Mouse (Mus musculus) retina, embryonic 14.5 days (tissue): ENCODE results near the gene Gm5269.
A peak's percentile ranks its signal among the peaks of the same experiment; 100 is the strongest.

Experiments
- DNase-seq: peaks from one replicate; pipeline ENCODE4 v3.0.0-alpha.2; 2015; ENCODE audit warnings: low spot score

Gm5269 gene

GRCm38 (mm10) chr1:45890173-45890572 lies at the start of gene Gm5269:
Gene Gm5269 (minus strand): TSS chr1:45890273.
- DNase-seq = no peak

GRCm38 (mm10) chr1:45931127-45931526 lies 41.1 kb upstream of the Gm5269 start:
- DNase-seq = no peak

GRCm38 (mm10) chr1:45926911-45927310 lies 36.8 kb upstream of the Gm5269 start:
- no peak for DNase-seq

GRCm38 (mm10) chr1:45926393-45926763 lies 36.3 kb upstream of the Gm5269 start, which contains the start of gene Slc40a1:
Gene Slc40a1 (minus strand): TSS chr1:45926523.
- no peak for DNase-seq

GRCm38 (mm10) chr1:45925500-45926392 lies 35.7 kb upstream of the Gm5269 start:
- peak; percentile 86 for DNase-seq

- no peak for DNase-seq
Observed at GRCm38 (mm10) chr1:45925131-45925499, 35.0 kb upstream of the Gm5269 start.

GRCm38 (mm10) chr1:45924516-45924915 lies 34.4 kb upstream of the Gm5269 start:
- no peak for DNase-seq

GRCm38 (mm10) chr1:45923306-45923705 lies 33.2 kb upstream of the Gm5269 start:
- DNase-seq = no peak

GRCm38 (mm10) chr1:45920703-45921102 lies 30.6 kb upstream of the Gm5269 start:
- DNase-seq = no peak

GRCm38 (mm10) chr1:45919752-45920151 lies 29.7 kb upstream of the Gm5269 start:
- no peak for DNase-seq

- DNase-seq = no peak
Observed at GRCm38 (mm10) chr1:45917136-45917803, 27.2 kb upstream of the Gm5269 start.

GRCm38 (mm10) chr1:45916174-45916573 lies 26.1 kb upstream of the Gm5269 start:
- no peak for DNase-seq

GRCm38 (mm10) chr1:45914236-45914635 lies 24.2 kb upstream of the Gm5269 start:
- DNase-seq = no peak

- DNase-seq = peak; percentile 52
Observed at GRCm38 (mm10) chr1:45905107-45905821, 15.2 kb upstream of the Gm5269 start.

GRCm38 (mm10) chr1:45904161-45904560 lies 14.1 kb upstream of the Gm5269 start:
- no peak for DNase-seq

- DNase-seq = no peak
Observed at GRCm38 (mm10) chr1:45898044-45898443, 8.0 kb upstream of the Gm5269 start.

GRCm38 (mm10) chr1:45894168-45894912 lies 4.3 kb upstream of the Gm5269 start:
- no peak for DNase-seq

GRCm38 (mm10) chr1:45891986-45892385 lies 1.9 kb upstream of the Gm5269 start:
- no peak for DNase-seq

- DNase-seq = no peak
Observed at GRCm38 (mm10) chr1:45886800-45887199, 3.3 kb downstream of the Gm5269 start.

- DNase-seq = no peak
Observed at GRCm38 (mm10) chr1:45883378-45883777, 6.7 kb downstream of the Gm5269 start.

GRCm38 (mm10) chr1:45882076-45882475 lies 8.0 kb downstream of the Gm5269 start:
- no peak for DNase-seq
